26 mouse cellular contexts compared by ENCODE assay signal in the genomic region with DNA sequence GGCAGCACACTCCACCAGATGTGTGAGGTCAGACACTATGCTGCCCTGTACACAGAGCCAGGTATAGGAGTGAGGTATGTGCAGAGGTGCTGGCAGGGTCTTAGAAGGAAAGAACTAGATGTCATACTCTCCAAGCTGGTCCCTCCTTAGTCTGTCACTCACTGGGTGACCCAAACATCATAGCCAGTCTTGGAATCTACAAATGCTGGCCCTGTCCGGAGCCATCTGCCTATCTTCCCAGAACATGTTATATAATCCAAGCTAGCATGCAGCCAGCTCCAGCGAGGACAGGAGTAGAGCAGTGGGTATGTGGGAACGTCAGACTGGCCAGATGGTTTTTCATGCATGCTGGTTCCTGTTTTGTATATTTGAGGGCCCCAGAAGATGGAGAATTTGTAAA. TPM values are rescaled to one million over a fixed set of nuclear protein-coding genes. Genes with fewer than 3 reads are reported as not detected.
A peak's percentile ranks its signal among the peaks of the same experiment; 100 is the strongest.
DNase-seq lines count a peak whose midpoint lies in the region; ATAC-seq and TF ChIP-seq lines count a peak whose summit lies in the region.
"Had no signal": no experiment of that assay in that cellular context is flagged by ENCODE, and none has a peak within 500 bp of the region (broad histone marks: within the 10 kb centered on the region; RNA-seq: fewer than 3 reads in every experiment).

No protein-coding gene starts in this region.

- ATAC-seq in heart, embryonic 14.5 days (ENCODE audit: insufficient number of reproducible peaks, insufficient read depth, low FRiP score, low read depth) = 0 out of 2 replicates have a peak, but pooled peaks have one; percentile 31
- no peak for ATAC-seq in lung, postnatal 0 days
- ATAC-seq: forebrain, embryonic 15.5 days; midbrain, embryonic 16.5 days had no signal

- H3K36me3 ChIP-seq in heart, embryonic 14.5 days (ENCODE audit: control insufficient read depth, insufficient read depth, low read length) = no peaks in the 10 kb centered on the region
- no peaks in the 10 kb centered on the region for H3K36me3 ChIP-seq in lung, postnatal 0 days (ENCODE audit: insufficient read depth, low read length)
- H3K36me3 ChIP-seq: embryonic facial prominence, embryonic 10.5 days; forebrain, embryonic 15.5 days; heart, embryonic 15.5 days; limb, embryonic 10.5 days; liver, embryonic 15.5 days; midbrain, embryonic 10.5 days had no signal

- WGBS in heart, embryonic 14.5 days = 67% methylated on average over 3 of the region's 3 CpGs
- WGBS in lung, postnatal 0 days = 72% methylated on average over 3 of the region's 3 CpGs

- no peak for TF ChIP-seq CTCF in lung, postnatal 0 days (IDR thresholded peaks at IDR 0.05)

- TF ChIP-seq EP300 in lung, postnatal 0 days (IDR thresholded peaks at IDR 0.05) = no peak

- no peaks in the 10 kb centered on the region for H3K9me3 ChIP-seq in heart, embryonic 14.5 days (ENCODE audit: control insufficient read depth, low read length)
- H3K9me3 ChIP-seq in lung, postnatal 0 days (ENCODE audit: low read length) = no peaks in the 10 kb centered on the region
- H3K9me3 ChIP-seq: embryonic facial prominence, embryonic 10.5 days; forebrain, embryonic 15.5 days; heart, embryonic 15.5 days; limb, embryonic 10.5 days; liver, embryonic 15.5 days; midbrain, embryonic 10.5 days had no signal

- intact Hi-C loops in heart, postnatal 36 days (cut with DNase I) = no loop called here

- no peak overlapping the region for H3K4me3 ChIP-seq in heart, embryonic 14.5 days (ENCODE audit: control insufficient read depth in 1 of 2, insufficient read depth in 1 of 2, low read depth in 1 of 2, low read length in 2 of 2)
- H3K4me3 ChIP-seq in lung, postnatal 0 days (ENCODE audit: low read depth, low read length) = no peak overlapping the region
- H3K4me3 ChIP-seq: embryonic facial prominence, embryonic 10.5 days; forebrain, embryonic 15.5 days; heart, embryonic 15.5 days; limb, embryonic 10.5 days; liver, embryonic 15.5 days; midbrain, embryonic 10.5 days; myocyte had no signal

- no peak overlapping the region for H3K4me2 ChIP-seq in heart, embryonic 14.5 days (ENCODE audit: low read length)
- H3K4me2 ChIP-seq in lung, postnatal 0 days (replicated peaks; ENCODE audit: low read depth, low read length) = no peak overlapping the region
- H3K4me2 ChIP-seq: forebrain, embryonic 15.5 days; heart, embryonic 15.5 days; liver, embryonic 15.5 days had no signal

- DNase-seq in heart, postnatal 36 days = no peak
- peak; percentile 27 for DNase-seq in layer of hippocampus, adult 9-11 months
- no peak for DNase-seq in layer of hippocampus, adult 9-10 months (ENCODE audit: low spot score)
- peak; percentile 69 for DNase-seq in cerebellum, adult 8-10 months
- DNase-seq in cerebellum, postnatal 36 days = peak; percentile 64 to 72
- no peak for DNase-seq in urinary bladder, postnatal 25 days (ENCODE audit: low spot score)
- DNase-seq in lung, postnatal 0 days (ENCODE audit: low spot score) = no peak
- DNase-seq: adrenal gland, postnatal 25 days; gastrocnemius, postnatal 36 days; kidney, adult 18-20 months; kidney, postnatal 4 days; liver; right cerebral cortex, adult 18-20 months; thymus, adult 18-20 months; thymus, postnatal 36 days had no signal

- no peaks in the 10 kb centered on the region for H3K27me3 ChIP-seq in heart, embryonic 14.5 days (ENCODE audit: control insufficient read depth, insufficient read depth, low read length)
- H3K27me3 ChIP-seq in lung, postnatal 0 days (replicated peaks; ENCODE audit: insufficient read depth, low read length) = no peaks in the 10 kb centered on the region
- H3K27me3 ChIP-seq: forebrain, embryonic 15.5 days; heart, embryonic 15.5 days; liver, embryonic 15.5 days had no signal

- H3K27ac ChIP-seq in heart, embryonic 14.5 days (replicated peaks in 1 of 2; ENCODE audit: control insufficient read depth in 1 of 2, insufficient read depth in 1 of 2, low read depth in 2 of 2, low read length in 2 of 2) = no peak overlapping the region
- no peak overlapping the region for H3K27ac ChIP-seq in lung, postnatal 0 days (ENCODE audit: low read length)
- H3K27ac ChIP-seq: embryonic facial prominence, embryonic 10.5 days; forebrain, embryonic 15.5 days; heart, embryonic 15.5 days; limb, embryonic 10.5 days; liver, embryonic 15.5 days; midbrain, embryonic 10.5 days had no signal

- H3K9ac ChIP-seq in heart, embryonic 14.5 days (ENCODE audit: low read length) = no peak overlapping the region
- no peak overlapping the region for H3K9ac ChIP-seq in lung, postnatal 0 days (replicated peaks; ENCODE audit: low read depth)
- H3K9ac ChIP-seq: forebrain, embryonic 15.5 days; heart, embryonic 15.5 days; liver, embryonic 15.5 days had no signal

- no peaks in the 10 kb centered on the region for H3K4me1 ChIP-seq in heart, embryonic 14.5 days (ENCODE audit: control insufficient read depth in 2 of 2, insufficient read depth in 2 of 2, low read length in 2 of 2)
- no peaks in the 10 kb centered on the region for H3K4me1 ChIP-seq in lung, postnatal 0 days (ENCODE audit: insufficient read depth, low read depth, low read length)
- H3K4me1 ChIP-seq: embryonic facial prominence, embryonic 10.5 days; forebrain, embryonic 15.5 days; heart, embryonic 15.5 days; limb, embryonic 10.5 days; liver, embryonic 15.5 days; midbrain, embryonic 10.5 days had no signal

RNA-seq across cellular contexts. Expression of a gene that starts 23.7 kb away (rescaled TPM):
- polyA plus RNA-seq in heart, embryonic 14.5 days (2014; fragmentation: Nextera tagmentation; extraction: Ambion mirVana) = 0.07 and 0.22 TPM in 2 replicates
- under 1 TPM in 1 of 2 experiments, not detected in 1; 0.14 TPM for total RNA-seq in heart, postnatal 36 days (2021)
- 0.07 and 0.11 TPM in 2 replicates for polyA plus RNA-seq in lung, postnatal 0 days (2015; fragmentation: Nextera tagmentation; extraction: Ambion mirVana)
- total RNA-seq: common myeloid progenitor, adult 5-6 weeks; hematopoietic stem cell, adult 5-6 weeks had no signal

Comparison
In these comparisons a context has a peak if more than half of its experiments do, and no peak if none do; other contexts are left out.
1. DNase-seq: peak in layer of hippocampus, adult 9-11 months (single experiment), cerebellum, adult 8-10 months (single experiment) and cerebellum, postnatal 36 days (2 of 2); none in heart, postnatal 36 days (0 of 2), layer of hippocampus, adult 9-10 months (single experiment), urinary bladder, postnatal 25 days (single experiment) and lung, postnatal 0 days (single experiment).